31 mouse cellular contexts compared by ENCODE assay signal in the genomic region with DNA sequence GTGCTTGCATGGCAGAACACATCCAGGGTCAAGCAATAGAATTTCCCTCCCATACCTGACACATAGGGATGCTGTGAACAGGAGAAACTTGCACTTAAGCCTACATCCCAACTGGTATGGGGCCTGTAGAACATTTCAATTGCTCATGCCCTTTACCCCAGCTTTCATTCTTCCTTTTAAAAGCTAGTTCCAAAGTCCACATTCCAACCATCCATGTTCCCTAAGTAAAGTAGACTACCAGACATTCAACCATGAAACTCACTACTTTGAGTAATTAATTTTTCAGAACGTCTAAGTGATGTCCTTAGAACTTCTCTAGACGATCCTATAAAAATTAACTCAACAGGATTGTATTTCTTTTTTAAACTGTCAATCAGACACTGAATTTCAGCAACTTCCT.
"Had no signal": no experiment of that assay in that cellular context is flagged by ENCODE, and none has a peak within 500 bp of the region (broad histone marks: within the 10 kb centered on the region; RNA-seq: fewer than 3 reads in every experiment).

No protein-coding gene starts in this region.

- ATAC-seq: hindbrain, embryonic 16.5 days; hindbrain, postnatal 0 days; inflammation-experienced regulatory T-cells, adult 6 months; intestine, embryonic 15.5 days; intestine, embryonic 16.5 days; intestine, postnatal 0 days had no signal

- H3K27me3 ChIP-seq: heart, embryonic 12.5 days; heart, embryonic 13.5 days; heart, embryonic 15.5 days; hindbrain, embryonic 12.5 days; hindbrain, embryonic 13.5 days; hindbrain, embryonic 15.5 days; intestine, embryonic 15.5 days; kidney, embryonic 15.5 days had no signal

- H3K36me3 ChIP-seq: heart, embryonic 10.5 days; heart, embryonic 12.5 days; heart, embryonic 13.5 days; heart, embryonic 15.5 days; hindbrain, embryonic 10.5 days; hindbrain, embryonic 12.5 days; hindbrain, embryonic 13.5 days; hindbrain, embryonic 15.5 days; intestine, embryonic 15.5 days; kidney, embryonic 15.5 days had no signal

- H3K27ac ChIP-seq: heart, adult 2 months; heart, embryonic 10.5 days; heart, embryonic 13.5 days; heart, embryonic 15.5 days; hindbrain, embryonic 10.5 days; hindbrain, embryonic 12.5 days; hindbrain, embryonic 13.5 days; hindbrain, embryonic 14.5 days; hindbrain, embryonic 15.5 days; hindbrain, postnatal 0 days; intestine, embryonic 15.5 days; kidney, embryonic 15.5 days; kidney, postnatal 0 days; layer of hippocampus, adult 2 months; left cerebral cortex, adult 2 months had no signal

- H3K4me2 ChIP-seq: heart, embryonic 11.5 days; heart, embryonic 12.5 days; heart, embryonic 13.5 days; heart, embryonic 15.5 days; hindbrain, embryonic 12.5 days; hindbrain, embryonic 13.5 days; hindbrain, embryonic 14.5 days; hindbrain, embryonic 15.5 days; intestine, embryonic 15.5 days; kidney, embryonic 15.5 days had no signal

- H3K9ac ChIP-seq: heart, embryonic 12.5 days; heart, embryonic 13.5 days; heart, embryonic 15.5 days; hindbrain, embryonic 12.5 days; hindbrain, embryonic 13.5 days; hindbrain, embryonic 14.5 days; hindbrain, embryonic 15.5 days; intestine, embryonic 15.5 days; kidney, embryonic 15.5 days had no signal

- H3K4me1 ChIP-seq: heart, embryonic 10.5 days; heart, embryonic 12.5 days; heart, embryonic 13.5 days; heart, embryonic 15.5 days; hindbrain, embryonic 10.5 days; hindbrain, embryonic 12.5 days; hindbrain, embryonic 13.5 days; hindbrain, embryonic 15.5 days; intestine, embryonic 15.5 days; kidney, embryonic 15.5 days had no signal

- H3K4me3 ChIP-seq: heart, adult 2 months; heart, embryonic 10.5 days; heart, embryonic 12.5 days; heart, embryonic 13.5 days; heart, embryonic 15.5 days; hindbrain, embryonic 10.5 days; hindbrain, embryonic 12.5 days; hindbrain, embryonic 13.5 days; hindbrain, embryonic 15.5 days; intestine, embryonic 15.5 days; kidney, embryonic 15.5 days; layer of hippocampus, adult 2 months; left cerebral cortex, adult 2 months had no signal

- DNase-seq: heart, adult 2 months; heart, postnatal 10 days; heart, postnatal 14 days; heart, postnatal 36 days; heart, postnatal 4 days; kidney, adult 11 months; kidney, adult 18-20 months; kidney, postnatal 10 days; kidney, postnatal 14 days; layer of hippocampus, adult 9-11 months; layer of hippocampus, postnatal 36 days had no signal

- H3K9me3 ChIP-seq: heart, embryonic 10.5 days; heart, embryonic 12.5 days; heart, embryonic 13.5 days; heart, embryonic 15.5 days; hindbrain, embryonic 10.5 days; hindbrain, embryonic 12.5 days; hindbrain, embryonic 13.5 days; hindbrain, embryonic 15.5 days; intestine, embryonic 15.5 days; kidney, embryonic 15.5 days had no signal
